Mouse (Mus musculus) forelimb bud, embryonic 11.5 days (tissue): Measurements from ENCODE around the gene Alyref2.
"Not testable (repeated sequence)": the region's sequence is repeated elsewhere in the genome, so short reads cannot be mapped to it uniquely, and the experiment has no call there.

Experiments
- DNase-seq: peaks from one replicate; pipeline ENCODE4 v3.0.0-alpha.2; 2012; ENCODE audit warnings: low read depth, low spot score

Alyref2 gene

GRCm38 (mm10) chr1:171503250-171503591 is at the start of gene Alyref2:
Alyref2 (plus strand) TSS chr1:171503478.
- peak; percentile 98 for DNase-seq

GRCm38 (mm10) chr1:171454926-171455325 is 48.4 kb upstream of the Alyref2 start:
- no peak for DNase-seq

GRCm38 (mm10) chr1:171457568-171457967 is 45.7 kb upstream of the Alyref2 start:
- DNase-seq, result no peak

GRCm38 (mm10) chr1:171459791-171460190 is 43.5 kb upstream of the Alyref2 start:
- DNase-seq, result no peak

- DNase-seq, result no peak
Observed at GRCm38 (mm10) chr1:171460551-171461503, 42.5 kb upstream of the Alyref2 start.

- no peak for DNase-seq
Observed at GRCm38 (mm10) chr1:171463133-171463532, 40.1 kb upstream of the Alyref2 start.

- no peak for DNase-seq
Observed at GRCm38 (mm10) chr1:171465749-171466412, 37.4 kb upstream of the Alyref2 start.

GRCm38 (mm10) chr1:171466565-171466964 is 36.7 kb upstream of the Alyref2 start:
- no peak for DNase-seq

- no peak for DNase-seq
Observed at GRCm38 (mm10) chr1:171469678-171470077, 33.6 kb upstream of the Alyref2 start.

GRCm38 (mm10) chr1:171470371-171470871 is 32.9 kb upstream of the Alyref2 start:
- DNase-seq, result peak; percentile 73

GRCm38 (mm10) chr1:171470896-171471295 is 32.4 kb upstream of the Alyref2 start:
- no peak for DNase-seq

- DNase-seq, result no peak
Observed at GRCm38 (mm10) chr1:171471452-171471851, 31.8 kb upstream of the Alyref2 start.

- DNase-seq, result not testable (repeated sequence)
Observed at GRCm38 (mm10) chr1:171471941-171472340, 31.3 kb upstream of the Alyref2 start.

- DNase-seq, result no peak
Observed at GRCm38 (mm10) chr1:171473506-171473905, 29.8 kb upstream of the Alyref2 start.

GRCm38 (mm10) chr1:171473920-171474640 is 29.2 kb upstream of the Alyref2 start:
- no peak for DNase-seq

GRCm38 (mm10) chr1:171477123-171477522 is 26.2 kb upstream of the Alyref2 start:
- DNase-seq, result no peak

GRCm38 (mm10) chr1:171477758-171478545 is 25.3 kb upstream of the Alyref2 start:
- DNase-seq, result peak; percentile 56

GRCm38 (mm10) chr1:171478968-171479367 is 24.3 kb upstream of the Alyref2 start:
- DNase-seq, result no peak

GRCm38 (mm10) chr1:171494241-171494640 is 9.0 kb upstream of the Alyref2 start:
- no peak for DNase-seq

- no peak for DNase-seq
Observed at GRCm38 (mm10) chr1:171495371-171495770, 7.9 kb upstream of the Alyref2 start.

GRCm38 (mm10) chr1:171499856-171500255 is 3.4 kb upstream of the Alyref2 start:
- no peak for DNase-seq
